Mouse (Mus musculus): ENCODE measurements at regions not wholly inside any gene's neighbourhood (a gene's known extent, or its start where the extent isn't known, plus 50 kb on each side); places are given as distances from the start of the nearest gene placed in this dataset.

- Histone ChIP-seq H3K27me3 (ENCODE audit: control insufficient read depth, insufficient read depth, low read depth, low read length) (no peaks in the 10 kb centered on the region), H3K36me3 (ENCODE audit: control insufficient read depth, insufficient read depth) (no peaks in the 10 kb centered on the region), H3K9me3 (replicated peaks; ENCODE audit: control insufficient read depth, low read length) (no peaks in the 10 kb centered on the region), H3K27ac (ENCODE audit: low read length) (no peak overlapping the region), H3K4me3 (ENCODE audit: low read depth, low read length) (no peak overlapping the region), H3K4me1 (ENCODE audit: control insufficient read depth, low read depth, low read length) (no peaks in the 10 kb centered on the region), H3K9ac (ENCODE audit: low read depth, low read length) (no peak overlapping the region), H3K4me2 (ENCODE audit: low read depth, low read length) (no peak overlapping the region)
- WGBS (ENCODE audit: insufficient replicate concordance): 62% methylated on average over 6 of the region's 6 CpGs
- ATAC-seq (ENCODE audit: low read depth): no peak
These were observed 121.0 kb downstream of the Rbm26 start for GRCm38 (mm10) chr14:105056171-105056570.

DNA sequence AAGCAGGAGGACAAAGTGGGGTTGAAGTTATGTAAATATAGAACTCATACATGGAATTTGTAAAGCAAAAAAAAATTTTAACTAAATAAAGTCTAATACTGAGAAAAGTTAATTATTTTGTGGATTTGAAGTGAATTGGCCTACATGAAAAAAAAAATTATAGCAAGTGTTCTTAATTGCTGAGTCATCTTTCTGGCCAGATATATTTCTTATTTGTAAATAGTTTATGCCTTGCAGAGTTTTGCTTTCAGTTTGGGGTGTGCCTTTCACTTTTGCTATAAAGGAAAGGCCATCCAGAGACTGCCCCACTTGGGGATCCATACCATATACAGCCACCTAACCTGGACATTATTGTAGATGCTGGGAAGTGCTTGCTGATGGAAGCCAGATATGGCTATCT, 138.3 kb downstream of the Rbm26 start:
- Histone ChIP-seq H3K36me3 (ENCODE audit: control insufficient read depth, insufficient read depth) (no peaks in the 10 kb centered on the region), H3K9me3 (replicated peaks; ENCODE audit: control insufficient read depth, low read length) (no peaks in the 10 kb centered on the region), H3K4me2 (ENCODE audit: low read depth, low read length) (no peak overlapping the region), H3K9ac (ENCODE audit: low read depth, low read length) (no peak overlapping the region), H3K4me3 (ENCODE audit: low read depth, low read length) (no peak overlapping the region), H3K27me3 (ENCODE audit: control insufficient read depth, insufficient read depth, low read depth, low read length) (no peaks in the 10 kb centered on the region), H3K27ac (ENCODE audit: low read length) (no peak overlapping the region), H3K4me1 (ENCODE audit: control insufficient read depth, low read depth, low read length) (no peaks in the 10 kb centered on the region)
- no peak for ATAC-seq (ENCODE audit: low read depth)

DNA sequence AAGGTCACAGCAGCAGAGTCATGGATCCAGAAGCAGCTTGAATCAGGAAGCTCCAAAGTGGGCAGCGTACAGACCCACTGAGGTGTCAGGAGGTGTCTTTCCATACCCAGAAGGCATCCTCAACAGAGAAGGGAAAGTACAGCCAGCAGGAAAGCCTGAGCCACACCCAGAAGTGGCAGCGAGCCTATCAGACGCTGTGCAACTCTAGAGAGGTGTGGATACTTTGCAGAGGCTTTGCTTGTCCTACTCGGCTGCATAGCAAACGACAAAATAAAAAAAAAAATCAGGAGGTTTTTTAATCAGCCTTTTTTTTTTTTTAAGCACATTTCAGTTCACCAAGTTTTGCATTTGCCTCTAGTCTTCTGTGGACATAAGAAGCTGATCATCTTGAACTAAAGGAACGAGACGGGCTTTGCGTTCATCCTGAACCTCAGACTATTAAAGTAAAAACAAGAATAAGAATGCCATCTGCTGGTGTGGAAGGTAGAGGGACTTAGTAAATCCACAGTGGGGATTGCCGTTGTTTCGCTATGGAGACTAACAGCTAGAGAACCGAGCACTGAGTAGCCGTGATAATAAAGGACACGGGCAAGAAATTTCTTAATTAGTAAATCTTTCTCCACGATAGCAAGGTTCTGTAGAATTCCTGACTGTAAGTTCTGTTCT, 142.3 kb downstream of the Rbm26 start:
- WGBS (ENCODE audit: insufficient replicate concordance): 36% methylated on average over 14 of the region's 14 CpGs
- Histone ChIP-seq H3K27ac (ENCODE audit: low read length) (no peak overlapping the region), H3K27me3 (ENCODE audit: control insufficient read depth, insufficient read depth, low read depth, low read length) (no peaks in the 10 kb centered on the region), H3K9me3 (replicated peaks; ENCODE audit: control insufficient read depth, low read length) (no peaks in the 10 kb centered on the region), H3K4me2 (ENCODE audit: low read depth, low read length) (no peak overlapping the region), H3K4me1 (ENCODE audit: control insufficient read depth, low read depth, low read length) (no peaks in the 10 kb centered on the region), H3K4me3 (ENCODE audit: low read depth, low read length) (no peak overlapping the region), H3K36me3 (ENCODE audit: control insufficient read depth, insufficient read depth) (no peaks in the 10 kb centered on the region), H3K9ac (ENCODE audit: low read depth, low read length) (no peak overlapping the region)
- no peak for ATAC-seq (ENCODE audit: low read depth)

DNA sequence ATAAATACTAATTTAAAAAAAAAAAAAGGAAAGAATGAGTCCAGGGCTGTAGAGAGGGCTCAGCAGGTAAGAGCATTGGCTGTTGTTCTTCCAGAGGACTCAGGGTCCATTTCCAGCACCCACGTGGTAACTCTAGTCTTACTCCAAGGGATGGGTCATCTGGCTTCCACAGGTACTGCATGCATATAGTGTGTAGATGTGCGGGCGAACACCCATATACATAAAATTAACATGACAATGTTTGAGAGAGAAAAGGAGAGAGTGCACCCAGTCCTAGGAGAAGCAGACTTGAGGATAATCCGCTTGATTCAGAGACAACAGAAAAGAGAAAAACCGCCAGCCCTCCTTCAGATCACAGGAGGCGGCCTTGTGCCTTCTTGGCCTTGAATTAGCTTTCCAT, 157.2 kb downstream of the Rbm26 start:
- H3K4me2 ChIP-seq (ENCODE audit: low read depth, low read length): no peak overlapping the region
- no peaks in the 10 kb centered on the region for H3K27me3 ChIP-seq (ENCODE audit: control insufficient read depth, insufficient read depth, low read depth, low read length)
- no peak for ATAC-seq (ENCODE audit: low read depth)
- 67% methylated on average over 6 of the region's 6 CpGs for WGBS (ENCODE audit: insufficient replicate concordance)
- H3K4me3 ChIP-seq (ENCODE audit: low read depth, low read length): no peak overlapping the region
- no peaks in the 10 kb centered on the region for H3K36me3 ChIP-seq (ENCODE audit: control insufficient read depth, insufficient read depth)
- no peak overlapping the region for H3K27ac ChIP-seq (ENCODE audit: low read length)
- H3K4me1 ChIP-seq (ENCODE audit: control insufficient read depth, low read depth, low read length): no peaks in the 10 kb centered on the region
- H3K9me3 ChIP-seq (replicated peaks; ENCODE audit: control insufficient read depth, low read length): no peaks in the 10 kb centered on the region
- H3K9ac ChIP-seq (ENCODE audit: low read depth, low read length): no peak overlapping the region

DNA sequence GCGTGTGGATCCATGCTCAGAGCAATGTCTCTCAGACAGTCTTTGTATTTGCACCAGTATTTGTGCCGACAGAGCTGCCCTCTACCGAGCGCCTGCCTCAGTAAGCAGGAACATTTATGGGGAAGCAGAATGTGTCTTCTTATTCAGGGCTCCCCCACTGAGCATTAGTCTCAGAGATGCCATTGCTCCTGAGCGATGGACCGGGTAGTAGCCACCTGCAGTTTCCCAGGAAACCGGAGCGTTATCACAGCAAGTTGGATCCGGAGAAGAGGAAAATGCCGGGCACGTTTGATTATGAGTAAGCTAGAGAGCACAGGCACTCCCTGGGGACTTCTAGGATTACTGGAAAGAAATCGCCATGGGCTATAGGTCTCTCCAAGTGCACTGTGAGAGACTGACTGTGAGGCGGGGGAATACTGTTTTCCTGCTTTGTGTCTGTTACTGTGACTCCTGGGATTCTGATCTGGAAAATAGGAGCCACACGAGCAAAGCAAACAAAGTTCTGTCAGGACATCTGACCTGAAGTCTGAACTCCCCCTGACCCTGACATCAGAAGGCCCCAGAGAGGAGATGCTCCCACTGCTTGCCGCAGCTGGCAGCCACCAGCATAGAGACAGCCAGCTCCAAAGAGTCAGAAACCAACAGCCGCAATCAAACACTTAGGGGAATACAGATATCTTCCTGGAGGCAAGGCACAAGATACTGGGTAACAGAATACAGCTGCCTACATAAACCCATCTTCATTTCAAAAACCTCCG, 160.9 kb downstream of the Rbm26 start:
- no peak overlapping the region for H3K9ac ChIP-seq (ENCODE audit: low read depth, low read length)
- H3K9me3 ChIP-seq (replicated peaks; ENCODE audit: control insufficient read depth, low read length): no peaks in the 10 kb centered on the region
- no peak for ATAC-seq (ENCODE audit: low read depth)
- no peak overlapping the region for H3K4me3 ChIP-seq (ENCODE audit: low read depth, low read length)
- no peak overlapping the region for H3K4me2 ChIP-seq (ENCODE audit: low read depth, low read length)
- no peaks in the 10 kb centered on the region for H3K4me1 ChIP-seq (ENCODE audit: control insufficient read depth, low read depth, low read length)
- no peaks in the 10 kb centered on the region for H3K36me3 ChIP-seq (ENCODE audit: control insufficient read depth, insufficient read depth)
- 67% methylated on average over 17 of the region's 17 CpGs for WGBS (ENCODE audit: insufficient replicate concordance)
- H3K27ac ChIP-seq (ENCODE audit: low read length): no peak overlapping the region
- no peaks in the 10 kb centered on the region for H3K27me3 ChIP-seq (ENCODE audit: control insufficient read depth, insufficient read depth, low read depth, low read length)

DNA sequence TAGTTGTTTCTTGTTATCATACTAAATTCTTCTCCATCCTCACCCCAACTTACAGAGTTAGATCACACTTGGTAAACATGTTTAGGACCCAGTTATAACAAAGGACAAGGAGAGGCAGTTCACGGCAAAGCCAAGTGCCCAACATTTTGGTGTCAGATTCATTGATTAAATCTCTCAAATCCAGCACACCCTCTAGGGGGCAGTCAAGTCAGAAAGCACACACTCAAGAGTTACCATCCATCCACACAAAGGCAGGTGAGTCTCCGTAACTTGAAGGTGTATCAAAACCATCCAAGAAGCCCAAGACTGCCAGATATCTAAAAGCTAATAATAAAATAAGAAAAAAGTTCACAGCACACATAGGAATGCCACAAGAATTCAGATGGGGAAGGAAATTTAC, 161.8 kb downstream of the Rbm26 start:
- no peak overlapping the region for H3K4me2 ChIP-seq (ENCODE audit: low read depth, low read length)
- no peak for ATAC-seq (ENCODE audit: low read depth)
- H3K9ac ChIP-seq (ENCODE audit: low read depth, low read length): no peak overlapping the region
- H3K27ac ChIP-seq (ENCODE audit: low read length): no peak overlapping the region
- H3K4me3 ChIP-seq (ENCODE audit: low read depth, low read length): no peak overlapping the region
- H3K36me3 ChIP-seq (ENCODE audit: control insufficient read depth, insufficient read depth): no peaks in the 10 kb centered on the region
- H3K9me3 ChIP-seq (replicated peaks; ENCODE audit: control insufficient read depth, low read length): no peaks in the 10 kb centered on the region
- WGBS (ENCODE audit: insufficient replicate concordance): 63% methylated on average over 2 of the region's 2 CpGs
- H3K27me3 ChIP-seq (ENCODE audit: control insufficient read depth, insufficient read depth, low read depth, low read length): no peaks in the 10 kb centered on the region
- no peaks in the 10 kb centered on the region for H3K4me1 ChIP-seq (ENCODE audit: control insufficient read depth, low read depth, low read length)

DNA sequence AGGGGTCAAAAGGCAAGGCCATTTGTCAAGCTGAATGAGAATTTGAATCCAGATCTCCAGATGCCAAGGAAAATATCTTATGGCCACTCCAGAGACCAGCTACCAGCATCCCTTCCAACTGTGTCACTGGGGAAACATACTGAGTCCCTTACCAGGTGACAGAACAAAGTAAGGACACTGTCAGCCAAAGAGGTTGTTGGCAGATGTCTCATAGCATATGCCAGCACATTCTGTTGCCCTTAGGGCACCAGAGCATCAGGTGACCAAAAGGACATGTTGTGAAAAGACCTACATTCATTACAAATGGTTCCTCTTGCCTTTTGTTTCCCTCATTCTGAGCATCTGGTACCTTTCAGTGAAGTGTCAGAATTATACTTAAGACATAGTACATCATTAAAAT, 166.4 kb downstream of the Rbm26 start:
- no peak for ATAC-seq (ENCODE audit: low read depth)
- Histone ChIP-seq H3K27me3 (ENCODE audit: control insufficient read depth, insufficient read depth, low read depth, low read length) (no peaks in the 10 kb centered on the region), H3K9me3 (replicated peaks; ENCODE audit: control insufficient read depth, low read length) (no peaks in the 10 kb centered on the region), H3K4me2 (ENCODE audit: low read depth, low read length) (no peak overlapping the region), H3K36me3 (ENCODE audit: control insufficient read depth, insufficient read depth) (no peaks in the 10 kb centered on the region), H3K4me1 (ENCODE audit: control insufficient read depth, low read depth, low read length) (no peaks in the 10 kb centered on the region), H3K4me3 (ENCODE audit: low read depth, low read length) (no peak overlapping the region), H3K9ac (ENCODE audit: low read depth, low read length) (no peak overlapping the region), H3K27ac (ENCODE audit: low read length) (no peak overlapping the region)

GRCm38 (mm10) chr14:105008331-105008730, 168.8 kb downstream of the Rbm26 start:
- Histone ChIP-seq H3K36me3 (ENCODE audit: control insufficient read depth, insufficient read depth) (no peaks in the 10 kb centered on the region), H3K9ac (ENCODE audit: low read depth, low read length) (no peak overlapping the region), H3K27me3 (ENCODE audit: control insufficient read depth, insufficient read depth, low read depth, low read length) (no peaks in the 10 kb centered on the region), H3K27ac (ENCODE audit: low read length) (no peak overlapping the region), H3K9me3 (replicated peaks; ENCODE audit: control insufficient read depth, low read length) (no peaks in the 10 kb centered on the region), H3K4me3 (ENCODE audit: low read depth, low read length) (no peak overlapping the region), H3K4me2 (ENCODE audit: low read depth, low read length) (no peak overlapping the region), H3K4me1 (ENCODE audit: control insufficient read depth, low read depth, low read length) (no peaks in the 10 kb centered on the region)
- ATAC-seq (ENCODE audit: low read depth): no peak
- 64% methylated on average over 2 of the region's 2 CpGs for WGBS (ENCODE audit: insufficient replicate concordance)

GRCm38 (mm10) chr14:104994066-104994465, 183.1 kb downstream of the Rbm26 start:
- H3K4me2 ChIP-seq (ENCODE audit: low read depth, low read length): no peak overlapping the region
- no peaks in the 10 kb centered on the region for H3K4me1 ChIP-seq (ENCODE audit: control insufficient read depth, low read depth, low read length)
- WGBS (ENCODE audit: insufficient replicate concordance): 75% methylated on average over 3 of the region's 3 CpGs
- ATAC-seq (ENCODE audit: low read depth): no peak
- H3K27ac ChIP-seq (ENCODE audit: low read length): no peak overlapping the region
- no peaks in the 10 kb centered on the region for H3K27me3 ChIP-seq (ENCODE audit: control insufficient read depth, insufficient read depth, low read depth, low read length)
- H3K4me3 ChIP-seq (ENCODE audit: low read depth, low read length): no peak overlapping the region
- H3K9ac ChIP-seq (ENCODE audit: low read depth, low read length): no peak overlapping the region
- H3K36me3 ChIP-seq (ENCODE audit: control insufficient read depth, insufficient read depth): no peaks in the 10 kb centered on the region
- no peaks in the 10 kb centered on the region for H3K9me3 ChIP-seq (replicated peaks; ENCODE audit: control insufficient read depth, low read length)

Measured in liver, embryonic 16.5 days (tissue).